Mouse (Mus musculus): ENCODE measurements around the gene Galnt14. TPM values are rescaled to one million over a fixed set of nuclear protein-coding genes. Genes with fewer than 3 reads are reported as not detected.

Galnt14 gene
- polyA plus RNA-seq, 1 experiment: 7.6 TPM

DNA sequence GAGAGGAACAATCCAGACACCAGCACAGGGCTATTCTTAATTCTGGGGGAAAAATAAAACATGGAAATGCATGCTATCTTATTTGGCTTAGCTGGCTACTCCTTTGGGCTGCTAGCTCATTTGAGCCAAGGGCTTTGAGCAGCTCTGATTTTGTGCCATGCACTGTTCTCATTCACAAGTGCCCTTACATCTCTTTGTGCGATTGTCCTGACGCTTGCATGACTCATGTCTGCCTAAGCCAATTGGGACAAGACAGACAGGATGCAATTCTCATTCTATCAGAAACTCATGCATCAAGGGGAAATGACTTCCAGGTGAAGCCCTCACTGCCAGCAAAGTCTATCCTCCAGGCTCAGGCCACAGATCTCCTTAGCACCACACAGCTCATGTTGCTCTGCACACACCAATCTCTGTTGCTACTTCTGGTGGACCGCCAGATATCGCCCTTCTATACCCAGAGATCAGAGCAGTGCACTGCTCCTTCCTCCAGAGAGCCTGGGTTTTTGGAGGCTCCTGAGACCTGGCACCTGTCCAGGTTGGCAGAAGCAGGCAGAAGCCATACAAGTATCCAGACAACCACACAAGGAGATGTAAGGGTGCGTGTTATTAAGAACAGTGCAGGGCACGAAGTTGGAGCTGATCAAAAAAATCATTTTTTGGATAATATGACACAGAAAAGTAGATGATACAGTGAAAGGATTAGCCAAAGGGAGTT, 51.4 kb downstream of the Galnt14 start:
- DNase-seq: peak in 1 of 2 experiments; percentile 4
- Histone ChIP-seq H3K4me1 (ENCODE audit: control insufficient read depth, insufficient read depth, low read length) (no peaks in the 10 kb centered on the region), H3K27ac (ENCODE audit: insufficient read depth, low read length) (no peak overlapping the region), H3K4me3 (replicated peaks; ENCODE audit: insufficient read depth, low read depth, low read length) (no peak overlapping the region), H3K27me3 (ENCODE audit: control insufficient read depth, insufficient read depth, low read length) (no peaks in the 10 kb centered on the region; the same call in 1 of the 2 replicates)
- 17% methylated on average over 6 of the region's 6 CpGs for WGBS
- TF ChIP-seq CTCF (IDR thresholded peaks at IDR 0.05; ENCODE audit: borderline replicate concordance, insufficient read depth, low read depth, low read length) (no peak), POLR2A (IDR thresholded peaks at IDR 0.05; ENCODE audit: borderline replicate concordance, insufficient read depth, low read length) (no peak)

DNA sequence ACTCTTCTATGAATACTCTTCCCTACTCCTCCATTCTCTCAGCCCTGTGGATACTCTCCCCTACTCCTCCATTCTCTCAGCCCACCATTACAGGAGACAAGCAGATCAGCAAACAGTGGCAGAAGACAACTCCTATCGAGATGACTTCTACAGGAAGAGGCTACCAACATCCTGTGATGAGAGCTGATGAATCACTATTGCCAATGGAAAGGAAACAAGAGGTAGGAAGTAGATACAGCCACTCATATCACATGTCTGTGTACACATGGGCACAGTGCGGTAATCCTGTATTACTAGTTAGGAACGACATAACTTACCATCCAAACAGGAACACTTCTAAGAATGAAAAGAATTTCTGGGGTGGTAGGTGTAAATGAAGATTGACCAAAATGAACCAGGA, 53.9 kb downstream of the Galnt14 start:
- WGBS: 90% methylated on average over 3 of the region's 3 CpGs
- TF ChIP-seq CTCF (IDR thresholded peaks at IDR 0.05; ENCODE audit: borderline replicate concordance, insufficient read depth, low read depth, low read length): no peak
- TF ChIP-seq POLR2A (IDR thresholded peaks at IDR 0.05; ENCODE audit: borderline replicate concordance, insufficient read depth, low read length): no peak
- Histone ChIP-seq H3K27me3 (ENCODE audit: control insufficient read depth, insufficient read depth, low read length) (no peaks in the 10 kb centered on the region; the same call in 1 of the 2 replicates), H3K4me3 (replicated peaks; ENCODE audit: insufficient read depth, low read depth, low read length) (no peak overlapping the region), H3K4me1 (ENCODE audit: control insufficient read depth, insufficient read depth, low read length) (no peaks in the 10 kb centered on the region), H3K27ac (ENCODE audit: insufficient read depth, low read length) (no peak overlapping the region)
- no peak for DNase-seq

DNA sequence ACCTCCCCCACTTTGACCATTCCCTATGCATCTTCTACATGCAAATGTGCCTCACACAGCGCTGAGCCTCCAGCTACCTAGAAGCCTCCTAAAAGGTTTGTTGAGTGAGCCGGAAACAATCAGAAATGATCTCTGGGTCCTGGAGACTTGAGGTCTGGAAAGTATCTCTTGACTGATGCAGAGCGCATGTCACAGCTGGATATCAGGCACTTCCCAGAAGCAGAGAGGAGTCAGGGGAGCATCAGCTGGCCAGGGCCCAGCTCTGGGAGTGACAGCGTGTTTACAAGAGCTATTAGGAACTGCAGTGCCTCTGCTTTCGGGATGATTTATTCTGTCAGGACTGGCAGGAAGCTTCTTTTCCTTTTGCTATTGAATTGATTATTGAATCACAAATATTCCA, 56.0 kb downstream of the Galnt14 start:
- Histone ChIP-seq H3K4me1 (ENCODE audit: control insufficient read depth, insufficient read depth, low read length) (no peaks in the 10 kb centered on the region), H3K4me3 (replicated peaks; ENCODE audit: insufficient read depth, low read depth, low read length) (no peak overlapping the region), H3K27ac (ENCODE audit: insufficient read depth, low read length) (no peak overlapping the region), H3K27me3 (ENCODE audit: control insufficient read depth, insufficient read depth, low read length) (no peaks in the 10 kb centered on the region; the same call in 1 of the 2 replicates)
- 43% methylated on average over 5 of the region's 5 CpGs for WGBS
- no peak for DNase-seq
- no peak for TF ChIP-seq CTCF (IDR thresholded peaks at IDR 0.05; ENCODE audit: borderline replicate concordance, insufficient read depth, low read depth, low read length)

DNA sequence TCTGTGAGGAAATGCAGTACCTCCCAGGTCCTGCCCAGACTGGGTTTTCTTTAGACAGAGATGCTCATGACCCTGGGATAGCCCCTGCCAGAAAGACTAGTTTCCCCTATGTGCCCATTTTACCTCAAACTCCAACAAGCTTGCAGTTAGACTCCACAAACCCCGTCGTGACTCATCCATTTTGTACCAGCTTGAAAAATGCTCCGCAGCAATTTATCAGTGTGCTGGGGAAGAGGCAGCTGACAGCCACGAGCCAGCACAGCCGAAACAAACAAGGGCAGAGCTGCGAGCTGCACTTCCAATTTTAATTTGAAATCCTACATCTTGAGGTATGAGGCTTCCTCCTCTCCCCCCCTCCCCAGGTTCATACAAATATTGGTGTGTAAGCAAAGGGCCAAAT, 60.9 kb downstream of the Galnt14 start:
- no peak for TF ChIP-seq CTCF (IDR thresholded peaks at IDR 0.05; ENCODE audit: borderline replicate concordance, insufficient read depth, low read depth, low read length)
- no peak for TF ChIP-seq POLR2A (IDR thresholded peaks at IDR 0.05; ENCODE audit: borderline replicate concordance, insufficient read depth, low read length)

DNA sequence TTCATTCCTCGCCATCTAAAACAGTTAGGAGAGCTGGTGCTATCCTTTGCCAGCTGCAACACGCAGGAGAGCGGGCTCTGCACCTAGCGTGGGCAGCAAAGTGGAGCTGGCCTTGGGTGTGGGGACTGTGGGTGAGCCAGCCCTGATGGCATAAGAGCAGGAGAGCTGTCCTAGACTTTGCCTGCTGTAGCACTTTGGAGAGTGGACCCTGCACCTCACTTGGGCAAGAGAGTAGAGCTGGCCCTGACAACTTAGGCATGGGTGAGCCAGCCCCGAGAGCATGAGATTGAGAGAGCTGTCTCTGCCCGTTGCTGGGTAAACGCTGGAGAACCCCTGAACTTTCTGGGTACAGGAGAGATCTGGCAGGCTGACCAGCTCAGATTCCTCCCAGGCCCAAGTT, 68.6 kb downstream of the Galnt14 start:
- Histone ChIP-seq H3K27me3 (ENCODE audit: control insufficient read depth, insufficient read depth, low read length) (no peaks in the 10 kb centered on the region), H3K4me1 (ENCODE audit: control insufficient read depth, insufficient read depth, low read length) (no peaks in the 10 kb centered on the region), H3K27ac (ENCODE audit: insufficient read depth, low read length) (no peak overlapping the region), H3K4me3 (replicated peaks; ENCODE audit: insufficient read depth, low read depth, low read length) (no peak overlapping the region)
- TF ChIP-seq CTCF (IDR thresholded peaks at IDR 0.05; ENCODE audit: borderline replicate concordance, insufficient read depth, low read depth, low read length) (no peak), POLR2A (IDR thresholded peaks at IDR 0.05; ENCODE audit: borderline replicate concordance, insufficient read depth, low read length) (no peak)
- 91% methylated on average over 7 of the region's 7 CpGs for WGBS
- DNase-seq: no peak

More for the DNA sequence above, 60.9 kb downstream of the Galnt14 start:
- no peak overlapping the region for H3K4me3 ChIP-seq (replicated peaks; ENCODE audit: insufficient read depth, low read depth, low read length)
- 85% methylated on average over 6 of the region's 6 CpGs for WGBS
- H3K27me3 ChIP-seq (ENCODE audit: control insufficient read depth, insufficient read depth, low read length): no peaks in the 10 kb centered on the region
- no peaks in the 10 kb centered on the region for H3K4me1 ChIP-seq (ENCODE audit: control insufficient read depth, insufficient read depth, low read length)
- H3K27ac ChIP-seq (ENCODE audit: insufficient read depth, low read length): no peak overlapping the region
- DNase-seq: no peak

DNA sequence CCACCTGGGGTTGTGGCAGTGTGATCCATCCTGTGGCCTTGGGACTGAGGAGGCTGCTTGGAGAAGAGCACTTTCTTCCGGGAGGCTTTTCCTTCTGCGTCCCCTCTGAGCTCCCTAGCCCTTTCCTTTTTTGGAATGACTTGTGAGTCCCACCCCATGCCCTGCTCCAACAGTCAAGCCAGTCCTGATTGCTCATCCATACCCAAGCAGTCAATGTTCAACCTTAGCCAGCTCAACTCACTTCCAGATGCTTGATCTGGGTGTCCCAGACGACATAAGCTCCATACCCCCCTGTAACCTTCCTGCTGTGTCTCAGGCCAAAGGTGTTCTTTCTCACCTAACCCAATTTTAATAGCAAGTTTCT, 70.2 kb downstream of the Galnt14 start:
- DNase-seq: no peak
- TF ChIP-seq POLR2A (IDR thresholded peaks at IDR 0.05; ENCODE audit: borderline replicate concordance, insufficient read depth, low read length) (no peak), CTCF (IDR thresholded peaks at IDR 0.05; ENCODE audit: borderline replicate concordance, insufficient read depth, low read depth, low read length) (no peak)
- WGBS: 45% methylated on average over 3 of the region's 3 CpGs

DNA sequence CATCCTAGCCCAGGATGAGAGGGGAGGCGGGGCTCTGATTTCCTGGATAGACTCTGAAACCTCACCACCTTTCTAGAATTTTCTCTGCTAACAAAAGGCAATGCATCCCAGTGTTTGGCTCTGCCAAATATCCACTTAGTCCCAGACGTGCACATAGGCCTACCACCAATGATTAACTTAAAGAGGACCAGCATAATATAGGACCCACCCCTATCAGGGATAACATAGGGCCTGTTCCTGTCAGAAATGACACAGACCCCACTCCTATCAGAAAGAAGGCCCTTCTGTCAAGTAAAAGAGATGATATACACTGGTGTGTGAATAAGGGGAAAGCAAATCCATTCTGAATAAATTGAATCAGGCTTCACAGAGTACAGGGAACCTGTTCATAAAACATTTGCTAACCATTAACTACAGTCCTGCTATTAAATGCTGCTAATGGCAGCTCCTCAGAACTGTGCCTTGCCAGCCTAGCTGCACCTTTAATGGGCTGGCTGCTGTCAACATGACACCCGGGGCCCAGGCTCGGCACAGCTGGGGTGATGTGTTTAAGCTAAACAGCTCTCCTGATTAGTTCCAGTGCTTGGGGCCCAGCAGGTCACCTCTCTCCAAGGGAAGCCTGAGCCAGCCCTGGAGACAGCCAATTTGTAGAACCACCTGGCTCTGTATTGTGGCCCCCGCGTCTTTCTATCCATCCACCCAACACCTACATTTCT, 70.7 kb downstream of the Galnt14 start:
- Histone ChIP-seq H3K27me3 (ENCODE audit: control insufficient read depth, insufficient read depth, low read length) (no peaks in the 10 kb centered on the region), H3K4me3 (replicated peaks; ENCODE audit: insufficient read depth, low read depth, low read length) (no peak overlapping the region), H3K4me1 (ENCODE audit: control insufficient read depth, insufficient read depth, low read length) (no peaks in the 10 kb centered on the region), H3K27ac (ENCODE audit: insufficient read depth, low read length) (no peak overlapping the region)
- no peak for DNase-seq
- 43% methylated on average over 6 of the region's 6 CpGs for WGBS
- TF ChIP-seq POLR2A (IDR thresholded peaks at IDR 0.05; ENCODE audit: borderline replicate concordance, insufficient read depth, low read length) (no peak), CTCF (IDR thresholded peaks at IDR 0.05; ENCODE audit: borderline replicate concordance, insufficient read depth, low read depth, low read length) (no peak)

More for the DNA sequence above, 70.2 kb downstream of the Galnt14 start:
- Histone ChIP-seq H3K4me3 (replicated peaks; ENCODE audit: insufficient read depth, low read depth, low read length) (no peak overlapping the region), H3K27me3 (ENCODE audit: control insufficient read depth, insufficient read depth, low read length) (no peaks in the 10 kb centered on the region), H3K27ac (ENCODE audit: insufficient read depth, low read length) (no peak overlapping the region), H3K4me1 (ENCODE audit: control insufficient read depth, insufficient read depth, low read length) (no peaks in the 10 kb centered on the region)

DNA sequence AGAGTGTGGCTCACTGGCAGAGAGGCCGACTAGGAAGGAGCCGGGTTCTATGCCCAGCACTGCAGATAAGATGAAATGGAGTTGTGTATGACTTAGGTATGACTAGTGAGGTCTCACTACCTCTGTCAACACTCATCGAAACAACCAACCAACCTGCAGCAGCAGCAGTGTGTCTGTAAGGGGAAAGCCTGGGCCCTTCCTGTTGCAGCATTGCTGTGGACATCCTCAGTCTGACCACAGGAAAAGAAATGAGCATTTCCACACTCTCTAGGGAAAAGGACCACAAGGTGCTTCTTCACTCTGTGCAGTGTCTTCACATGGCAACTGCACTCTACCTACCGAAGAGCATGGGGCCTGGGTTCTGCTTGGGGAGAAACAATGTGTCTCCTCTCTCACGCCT, 73.3 kb downstream of the Galnt14 start:
- H3K27ac ChIP-seq (ENCODE audit: insufficient read depth, low read length): no peak overlapping the region
- WGBS: 95% methylated on average over 5 of the region's 5 CpGs
- H3K4me3 ChIP-seq (replicated peaks; ENCODE audit: insufficient read depth, low read depth, low read length): no peak overlapping the region
- TF ChIP-seq CTCF (IDR thresholded peaks at IDR 0.05; ENCODE audit: borderline replicate concordance, insufficient read depth, low read depth, low read length) (no peak), POLR2A (IDR thresholded peaks at IDR 0.05; ENCODE audit: borderline replicate concordance, insufficient read depth, low read length) (no peak)
- no peaks in the 10 kb centered on the region for H3K27me3 ChIP-seq (ENCODE audit: control insufficient read depth, insufficient read depth, low read length)
- H3K4me1 ChIP-seq (ENCODE audit: control insufficient read depth, insufficient read depth, low read length): no peaks in the 10 kb centered on the region
- DNase-seq: no peak

Measured in cerebellum, adult 2 months (tissue).